Mouse (Mus musculus) left cerebral cortex, postnatal 25 days (tissue): ENCODE data around the gene Me1. TPM values are rescaled to one million over a fixed set of nuclear protein-coding genes. Genes with fewer than 3 reads are reported as not detected.
A peak's percentile ranks its signal among the peaks of the same experiment; 100 is the strongest.

Experiments
- DNase-seq, 2 experiments: peaks; one replicate each; pipeline ENCODE4 v3.0.0; 2022; ENCODE audit warnings: low spot score in 2 of 2, mixed read lengths in 1 of 2
- intact Hi-C: fragments of 180-260 bp; cut with DNase I; formaldehyde crosslinking; loops from one replicate; pipeline ENCODE4 v1.15.1; 2025
- total RNA-seq, 2 experiments: library from RNA; stranded (reverse); gene quantifications; 2 replicates each; pipeline ENCODE4 v1.2.3; 2021

Gene Me1
- total RNA-seq, 2 experiments from 2014 or later, result 53.1 to 57.3 TPM

DNA sequence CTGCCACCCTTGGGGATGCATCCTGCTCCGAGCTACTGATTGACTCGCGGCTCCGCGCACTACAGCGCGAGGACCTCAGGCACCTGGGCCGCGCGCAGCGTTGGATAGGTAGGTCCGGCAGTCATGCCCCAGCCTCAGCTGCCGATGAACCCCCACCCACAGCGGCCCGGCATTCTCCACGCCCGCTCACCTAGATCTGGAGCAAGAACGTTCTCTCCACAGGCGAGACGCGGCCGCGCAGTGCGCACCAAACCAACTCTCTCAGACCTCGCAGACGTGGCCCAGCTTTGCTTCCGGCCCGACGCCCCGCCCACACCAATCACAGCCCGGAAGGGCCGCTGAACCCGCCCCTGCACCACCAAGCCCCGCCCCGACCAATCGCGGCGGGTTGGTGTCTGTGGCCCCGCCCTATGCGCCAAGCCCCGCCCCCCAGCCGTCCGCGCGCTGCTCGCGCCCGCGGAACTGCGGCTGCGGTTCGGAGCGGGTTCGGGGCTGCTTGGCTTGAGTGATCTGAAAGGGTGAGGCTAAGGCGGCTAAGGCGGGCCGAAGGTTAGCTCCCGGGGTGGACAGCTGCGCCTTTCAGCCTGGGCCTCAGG, 124.1 kb downstream of the Me1 start, which contains the start of the genes Pgm3 and Rwdd2a:
Gene Pgm3 (minus strand): TSS at position 303 of the 596 bp plus-strand sequence.
Gene Rwdd2a (plus strand): TSS at position 452 of the 596 bp plus-strand sequence.
- DNase-seq, result peak; percentile 95 to 97
- intact Hi-C loops, result loop anchor here (5.0 kb wide), 1 partner anchor 104 kb away; the partner anchor contains the start of gene Dop1a

DNA sequence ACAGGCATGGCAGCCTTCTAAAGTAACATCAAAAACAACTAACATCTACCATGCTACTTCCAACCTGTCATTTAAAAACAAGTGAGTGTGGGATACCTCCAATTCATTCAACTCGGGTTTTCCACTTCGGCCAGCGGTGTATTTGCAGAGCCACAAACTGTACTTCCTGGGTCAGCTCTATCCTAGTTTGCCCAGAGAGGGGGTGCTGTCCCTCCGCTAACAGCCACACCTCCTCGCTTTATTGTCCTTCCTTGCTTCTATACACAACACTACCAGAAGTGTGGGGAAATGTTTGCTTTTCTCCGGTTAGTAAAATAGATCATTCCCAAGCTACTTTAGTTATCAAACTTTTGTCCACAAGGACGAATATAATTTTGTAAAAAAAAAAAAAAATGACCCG, 124.8 kb downstream of the Me1 start:
- intact Hi-C loops, result loop anchor here (5.0 kb wide), 1 partner anchor 104 kb away; the partner anchor contains the start of gene Dop1a
- DNase-seq, result no peak

DNA sequence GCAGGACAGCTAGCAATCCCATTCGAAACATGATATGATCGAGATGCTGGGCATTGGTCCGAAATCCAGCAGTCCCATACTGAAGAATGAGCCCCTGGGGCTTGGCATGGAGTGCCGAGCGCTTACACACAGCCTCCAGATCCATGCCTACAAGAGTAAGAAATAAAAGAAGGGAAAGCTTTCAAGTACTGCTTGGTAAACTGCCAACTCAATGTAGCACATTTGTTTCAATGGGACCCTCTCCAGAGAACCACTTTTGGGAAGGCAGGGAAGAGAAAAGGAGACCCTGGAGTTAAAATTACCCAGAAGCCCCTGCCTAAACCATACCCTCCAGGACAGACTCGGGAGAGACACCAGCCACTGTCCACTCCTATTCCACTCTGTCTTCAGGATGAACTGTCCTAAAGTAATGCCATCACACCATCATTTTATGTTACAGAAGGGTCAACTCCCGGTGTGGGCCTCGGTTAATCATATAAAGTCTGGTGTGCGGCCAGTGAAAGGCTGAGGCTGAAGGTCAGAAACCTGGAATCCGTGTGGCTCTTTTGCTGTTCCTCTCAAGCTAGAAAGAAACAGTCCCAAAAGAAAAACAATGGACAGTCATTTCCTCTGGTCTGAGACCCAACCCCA, 125.4 kb downstream of the Me1 start:
- intact Hi-C loops, result loop anchor here (5.0 kb wide), 1 partner anchor 103 kb away; the partner anchor contains the start of gene Dop1a
- DNase-seq, result no peak

DNA sequence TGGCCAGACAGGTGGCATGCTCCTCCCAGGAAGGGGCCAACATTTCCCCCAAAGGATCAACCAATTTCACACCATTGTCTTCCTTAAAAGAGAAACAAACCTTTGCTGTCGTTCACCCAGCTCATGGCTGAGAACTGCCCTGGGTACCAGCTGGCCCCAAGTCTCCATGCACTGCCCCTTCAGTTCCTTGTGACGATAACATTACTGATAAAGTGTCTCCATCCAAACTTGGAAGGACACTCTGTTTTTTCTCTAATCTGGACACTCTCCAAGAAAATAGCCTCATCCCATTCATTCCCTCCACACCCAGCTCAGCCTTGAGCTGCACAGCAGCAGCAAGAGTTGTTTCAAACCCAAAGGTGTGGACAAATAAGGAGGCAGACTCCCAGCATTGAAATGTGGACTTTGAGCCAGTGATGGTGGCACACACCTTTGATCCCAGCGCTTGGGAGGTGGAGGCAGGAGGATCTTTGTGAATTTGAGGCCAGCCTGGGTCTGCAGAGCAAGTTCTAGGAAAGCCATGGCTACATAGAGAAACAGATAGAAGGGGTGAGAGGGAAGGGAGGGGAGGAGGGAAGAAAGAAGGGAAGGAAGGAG, 126.3 kb downstream of the Me1 start:
- no peak for DNase-seq
- intact Hi-C loops, result no loop called here

DNA sequence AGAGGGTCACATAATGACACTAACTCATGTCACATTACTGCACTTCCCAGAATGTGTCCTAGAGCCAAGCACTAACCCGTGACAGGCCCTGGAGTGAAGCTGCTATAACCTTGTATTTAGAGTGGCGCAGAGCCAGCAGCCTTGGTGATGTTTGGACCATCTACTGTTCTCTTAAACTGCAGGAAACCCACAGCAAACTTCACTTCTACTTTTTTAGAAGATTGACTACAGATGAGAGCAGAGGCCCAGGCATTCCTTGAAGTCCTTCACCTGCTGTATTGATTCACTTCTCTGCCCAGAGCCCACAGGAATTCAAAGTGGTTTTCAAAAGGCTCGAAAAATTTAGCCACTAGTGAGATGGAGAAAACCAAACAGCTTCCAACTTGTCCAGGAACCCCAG, 135.2 kb downstream of the Me1 start:
- DNase-seq, result no peak
- intact Hi-C loops, result no loop called here

DNA sequence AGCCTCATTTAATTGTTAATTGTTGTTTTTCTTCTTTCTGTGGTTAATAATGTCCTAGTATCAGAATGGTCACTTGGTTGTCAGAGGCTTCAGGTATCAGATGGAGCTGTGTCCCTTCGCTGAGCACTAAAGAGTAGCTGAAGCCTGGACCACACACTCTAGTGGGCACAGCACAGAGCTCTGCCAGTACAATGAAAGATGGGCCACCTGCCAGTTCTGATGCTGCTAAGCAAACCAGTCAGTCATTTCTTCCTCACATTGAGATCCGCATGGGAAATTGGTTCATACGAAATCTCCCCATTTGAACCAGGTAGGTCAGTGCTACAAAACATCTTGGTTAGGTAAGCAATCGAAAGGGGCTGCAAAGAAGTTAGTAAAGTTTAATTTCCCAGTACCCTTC, 141.1 kb downstream of the Me1 start:
- intact Hi-C loops, result loop anchor here (5.0 kb wide), 1 partner anchor 32 kb away; no protein-coding TSS in a partner anchor
- DNase-seq, result no peak

DNA sequence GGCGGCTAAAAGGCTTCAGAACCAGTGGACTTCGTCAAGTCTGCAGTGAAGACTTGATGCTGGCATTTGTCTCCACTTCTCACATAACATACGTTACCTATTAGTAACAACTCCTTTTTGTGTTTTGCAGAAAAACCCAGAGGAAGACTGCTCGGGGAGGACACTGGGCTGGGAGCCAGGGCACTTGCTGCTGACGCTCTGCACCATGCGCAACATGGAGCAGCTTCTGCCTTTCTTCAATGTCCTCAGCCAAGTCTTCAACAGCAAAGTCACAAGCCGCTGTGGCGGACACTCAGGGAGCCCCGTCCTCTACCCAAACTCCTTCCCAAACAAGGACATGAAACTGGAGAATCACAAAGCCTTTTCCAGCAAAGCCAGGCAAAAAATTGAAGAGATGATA, 141.9 kb downstream of the Me1 start:
- intact Hi-C loops, result no loop called here
- DNase-seq, result no peak

DNA sequence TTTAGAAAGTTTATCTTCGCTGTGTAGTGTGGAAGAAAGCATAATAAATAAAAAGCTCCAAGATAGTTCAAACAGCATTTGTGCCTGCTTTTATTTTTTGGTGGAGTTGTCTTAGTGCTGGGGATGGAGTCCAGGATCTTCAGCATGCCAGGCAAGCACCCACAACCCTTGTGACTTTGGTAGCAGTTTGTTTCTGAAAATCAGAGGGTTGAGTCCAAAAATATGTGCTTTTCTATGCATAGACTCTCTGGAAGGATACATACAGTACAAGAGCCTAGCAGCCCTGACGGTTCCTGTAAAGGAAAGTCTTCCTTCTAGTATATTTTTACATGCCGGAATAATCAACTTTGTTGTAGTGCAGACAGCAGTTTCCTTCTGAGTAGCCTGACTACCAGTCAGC, 145.0 kb downstream of the Me1 start:
- no peak for DNase-seq
- intact Hi-C loops, result no loop called here

DNA sequence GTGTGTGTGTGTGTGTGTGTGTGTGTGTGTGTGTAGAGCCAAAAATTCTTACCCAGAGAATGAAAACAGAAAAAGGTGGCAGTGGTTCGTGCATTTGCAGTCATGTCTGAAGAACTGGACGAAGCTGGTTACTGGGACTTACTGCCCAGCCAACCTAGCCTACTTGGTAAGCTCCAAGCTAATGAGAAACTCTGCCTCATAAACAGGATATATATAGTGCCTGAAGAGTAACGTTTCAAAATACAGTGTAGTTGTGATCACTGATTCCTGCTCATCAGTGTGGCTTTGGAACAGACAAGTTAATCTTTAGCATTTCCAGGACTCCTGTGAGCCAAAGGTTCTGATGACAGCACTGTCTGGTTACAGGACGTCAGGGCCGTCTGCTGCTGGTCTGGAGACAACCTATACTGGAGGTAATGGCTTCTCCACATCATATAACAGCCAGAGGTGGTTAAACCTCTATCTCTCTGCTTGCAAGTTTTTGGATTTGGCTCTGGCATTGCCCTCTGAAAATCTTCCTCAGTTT, 146.1 kb downstream of the Me1 start:
- intact Hi-C loops, result no loop called here
- DNase-seq, result no peak

DNA sequence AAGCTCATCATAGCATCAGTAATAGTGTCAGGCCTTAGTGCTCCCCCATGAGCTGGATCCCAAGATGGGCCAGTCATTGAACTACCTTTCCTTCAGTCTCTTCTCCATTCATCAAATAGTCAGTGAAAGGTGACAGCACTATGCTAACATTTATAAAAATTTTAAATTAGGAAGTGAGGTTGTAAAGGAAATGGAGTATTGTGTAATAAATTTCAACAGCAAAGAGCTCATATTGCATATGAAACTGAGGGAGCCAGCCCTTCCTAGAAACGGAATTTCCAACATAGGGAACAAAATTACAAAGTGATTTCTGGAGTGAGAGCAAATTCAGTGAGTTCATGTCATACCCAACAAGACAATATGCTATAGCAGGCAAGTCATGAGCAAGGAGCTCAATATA, 151.2 kb downstream of the Me1 start:
- DNase-seq, result no peak
- intact Hi-C loops, result no loop called here

DNA sequence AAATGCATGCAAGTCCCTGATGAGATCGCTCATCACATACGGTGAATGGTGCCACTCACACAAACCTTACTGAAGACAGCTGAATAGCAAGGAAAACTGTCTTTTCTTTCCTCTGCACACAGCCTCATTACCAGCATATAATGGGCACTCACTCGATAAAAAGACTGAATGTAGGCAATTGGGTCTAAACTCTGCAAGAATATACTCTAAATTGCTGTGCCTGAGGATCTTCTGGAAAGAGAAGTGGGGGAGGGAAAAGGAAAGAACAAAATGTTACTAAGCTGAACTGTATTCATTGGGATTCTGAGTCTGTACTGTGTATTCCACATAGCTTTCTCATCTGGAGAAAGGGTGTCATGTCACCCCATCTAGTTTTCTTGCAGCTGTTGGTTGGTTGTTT, 152.3 kb downstream of the Me1 start:
- intact Hi-C loops, result no loop called here
- DNase-seq, result peak in 1 of 2 experiments; percentile 21

DNA sequence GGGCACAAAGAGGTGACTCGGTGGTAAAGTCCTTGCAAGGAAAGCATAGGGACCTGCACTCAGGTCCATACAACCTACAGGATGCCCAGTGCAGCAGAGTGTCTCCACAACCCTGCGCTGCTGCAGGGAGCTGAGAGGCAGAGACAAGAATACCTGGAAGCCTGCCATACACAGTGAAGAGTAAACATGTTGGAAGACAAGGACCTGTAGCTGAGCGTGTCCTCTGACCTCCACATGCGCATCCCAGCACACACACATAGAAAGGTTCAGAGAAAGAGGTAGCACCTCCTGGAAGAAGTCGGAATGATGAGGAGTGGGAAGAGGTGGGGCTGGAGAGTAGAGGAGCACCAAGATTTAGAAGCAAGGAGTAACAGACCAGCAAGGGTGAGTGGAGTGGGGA, 161.7 kb downstream of the Me1 start:
- no peak for DNase-seq

More for the DNA sequence above, 161.7 kb downstream of the Me1 start:
- intact Hi-C loops, result no loop called here

Other genes starting within 250 kb of the Me1 start
- gene Ube2cbp, start 231.0 kb downstream of the Me1 start, total RNA-seq, result 1 to 10 TPM; 3.8 to 4.3 TPM
- gene Dop1a, start 228.8 kb downstream of the Me1 start, total RNA-seq, result 10 to 100 TPM; 56.8 to 59.8 TPM
- 10 to 100 TPM; 16.6 to 19.5 TPM for gene Pgm3, start 124.1 kb downstream of the Me1 start, total RNA-seq
- gene Rwdd2a, start 124.0 kb downstream of the Me1 start, total RNA-seq, result 10 to 100 TPM; 25.9 to 27.3 TPM
- 1 to 10 TPM; 2.6 TPM for gene Prss35, start 47.7 kb upstream of the Me1 start, total RNA-seq
- 100 to 1,000 TPM; 399 to 404 TPM for gene Snap91, start 184.7 kb upstream of the Me1 start, total RNA-seq